Mouse (Mus musculus): Measurements from ENCODE around the gene Eif1ad. TPM values are rescaled to one million over a fixed set of nuclear protein-coding genes. Genes with fewer than 3 reads are reported as not detected.
A peak's percentile ranks its signal among the peaks of the same experiment; 100 is the strongest.
"Not testable (repeated sequence)": the region's sequence is repeated elsewhere in the genome, so short reads cannot be mapped to it uniquely, and the experiment has no call there.

The Eif1ad gene
- 61.5 and 61.8 TPM in 2 replicates for polyA plus RNA-seq (2015; fragmentation: Nextera tagmentation; extraction: Ambion mirVana)

GRCm38 (mm10) chr19:5366175-5367052 lies at the start of gene Eif1ad:
Gene Eif1ad (plus strand): TSS chr19:5366741.
- Histone ChIP-seq H3K4me1 (peaks cover 19% of the 10 kb centered on the region), H3K9me3 (no peaks in the 10 kb centered on the region), H3K9ac (peak within 1 kb of the TSS; percentile 70), H3K27me3 (no peaks in the 10 kb centered on the region), H3K27ac (peak within 1 kb of the TSS; percentile 94), H3K36me3 (peaks cover 42% of the 10 kb centered on the region), H3K4me3 (peak within 1 kb of the TSS; percentile 97), H3K4me2 (peak within 1 kb of the TSS; percentile 94)
- WGBS, result under 1% methylated on average over 91 of the region's 92 CpGs
- ATAC-seq (ENCODE audit: borderline replicate concordance, extremely low read depth, low FRiP score, low TSS enrichment), result peak; percentile 95

GRCm38 (mm10) chr19:5323801-5324200 lies 42.7 kb upstream of the Eif1ad start:
- ATAC-seq (ENCODE audit: borderline replicate concordance, extremely low read depth, low FRiP score, low TSS enrichment), result no peak
- 50% methylated on average over 17 of the region's 17 CpGs for WGBS
- H3K27me3 ChIP-seq, result no peaks in the 10 kb centered on the region
- H3K4me1 ChIP-seq, result no peaks in the 10 kb centered on the region
- H3K4me2 ChIP-seq, result peak overlapping the region; percentile 20; the same call in 1 of the 2 replicates
- H3K4me3 ChIP-seq, result no peak overlapping the region
- no peak overlapping the region for H3K27ac ChIP-seq
- no peaks in the 10 kb centered on the region for H3K9me3 ChIP-seq
- no peaks in the 10 kb centered on the region for H3K36me3 ChIP-seq
- H3K9ac ChIP-seq, result no peak overlapping the region

GRCm38 (mm10) chr19:5327970-5328369 lies 38.6 kb upstream of the Eif1ad start:
- H3K27me3 ChIP-seq, result no peaks in the 10 kb centered on the region
- H3K4me1 ChIP-seq, result no peaks in the 10 kb centered on the region
- no peak overlapping the region for H3K27ac ChIP-seq
- H3K9me3 ChIP-seq, result no peaks in the 10 kb centered on the region
- no peak overlapping the region for H3K4me2 ChIP-seq
- no peak overlapping the region for H3K9ac ChIP-seq
- 61% methylated on average over 19 of the region's 19 CpGs for WGBS
- H3K36me3 ChIP-seq, result no peaks in the 10 kb centered on the region
- H3K4me3 ChIP-seq, result no peak overlapping the region
- no peak for ATAC-seq (ENCODE audit: borderline replicate concordance, extremely low read depth, low FRiP score, low TSS enrichment)

GRCm38 (mm10) chr19:5334741-5335140 lies 31.8 kb upstream of the Eif1ad start:
- no peaks in the 10 kb centered on the region for H3K27me3 ChIP-seq
- H3K9me3 ChIP-seq, result no peaks in the 10 kb centered on the region
- H3K4me2 ChIP-seq, result no peak overlapping the region
- WGBS, result 59% methylated on average over 5 of the region's 5 CpGs
- no peaks in the 10 kb centered on the region for H3K4me1 ChIP-seq
- no peak overlapping the region for H3K27ac ChIP-seq
- H3K9ac ChIP-seq, result no peak overlapping the region
- ATAC-seq (ENCODE audit: borderline replicate concordance, extremely low read depth, low FRiP score, low TSS enrichment), result no peak
- H3K4me3 ChIP-seq, result no peak overlapping the region
- H3K36me3 ChIP-seq, result no peaks in the 10 kb centered on the region

GRCm38 (mm10) chr19:5335441-5335840 lies 31.1 kb upstream of the Eif1ad start, which contains the start of gene Catsper1:
Gene Catsper1 (plus strand): TSS chr19:5335741.
- Histone ChIP-seq H3K27ac (no peak within 1 kb of the TSS), H3K4me1 (no peaks in the 10 kb centered on the region), H3K27me3 (no peaks in the 10 kb centered on the region), H3K9ac (no peak within 1 kb of the TSS), H3K4me2 (no peak within 1 kb of the TSS), H3K4me3 (no peak within 1 kb of the TSS), H3K36me3 (no peaks in the 10 kb centered on the region), H3K9me3 (no peaks in the 10 kb centered on the region)
- 82% methylated on average over 6 of the region's 6 CpGs for WGBS
- ATAC-seq (ENCODE audit: borderline replicate concordance, extremely low read depth, low FRiP score, low TSS enrichment), result no peak

GRCm38 (mm10) chr19:5337975-5338374 lies 28.6 kb upstream of the Eif1ad start:
- WGBS, result 16% methylated on average over 5 of the region's 5 CpGs
- no peak overlapping the region for H3K4me2 ChIP-seq
- no peak overlapping the region for H3K9ac ChIP-seq
- ATAC-seq (ENCODE audit: borderline replicate concordance, extremely low read depth, low FRiP score, low TSS enrichment), result no peak
- no peak overlapping the region for H3K4me3 ChIP-seq
- H3K27me3 ChIP-seq, result no peaks in the 10 kb centered on the region
- H3K9me3 ChIP-seq, result no peaks in the 10 kb centered on the region
- no peaks in the 10 kb centered on the region for H3K4me1 ChIP-seq
- no peaks in the 10 kb centered on the region for H3K36me3 ChIP-seq
- no peak overlapping the region for H3K27ac ChIP-seq

- Histone ChIP-seq H3K27me3 (no peaks in the 10 kb centered on the region), H3K4me3 (no peak overlapping the region), H3K9ac (no peak overlapping the region), H3K9me3 (no peaks in the 10 kb centered on the region), H3K4me2 (no peak overlapping the region), H3K4me1 (no peaks in the 10 kb centered on the region), H3K36me3 (no peaks in the 10 kb centered on the region), H3K27ac (no peak overlapping the region)
- no peak for ATAC-seq (ENCODE audit: borderline replicate concordance, extremely low read depth, low FRiP score, low TSS enrichment)
- 83% methylated on average over 7 of the region's 7 CpGs for WGBS
These were observed 25.2 kb upstream of the Eif1ad start for GRCm38 (mm10) chr19:5341360-5341759.

GRCm38 (mm10) chr19:5345297-5346131 lies 21.0 kb upstream of the Eif1ad start:
- Histone ChIP-seq H3K4me1 (no peaks in the 10 kb centered on the region), H3K27ac (no peak overlapping the region), H3K4me2 (no peak overlapping the region), H3K9me3 (no peaks in the 10 kb centered on the region), H3K36me3 (no peaks in the 10 kb centered on the region), H3K4me3 (no peak overlapping the region), H3K27me3 (peaks cover 5% of the 10 kb centered on the region), H3K9ac (no peak overlapping the region)
- no peak for ATAC-seq (ENCODE audit: borderline replicate concordance, extremely low read depth, low FRiP score, low TSS enrichment)
- whole genome bisulfite sequencing, result 68% methylated on average over 6 of the region's 6 CpGs

GRCm38 (mm10) chr19:5348064-5348463 lies 18.5 kb upstream of the Eif1ad start:
- no peak overlapping the region for H3K27ac ChIP-seq

GRCm38 (mm10) chr19:5348526-5349501 lies 17.7 kb upstream of the Eif1ad start:
- peaks cover 5% of the 10 kb centered on the region for H3K27me3 ChIP-seq
- H3K4me2 ChIP-seq, result peak overlapping the region; percentile 64
- H3K4me3 ChIP-seq, result peak overlapping the region; percentile 26
- no peaks in the 10 kb centered on the region for H3K9me3 ChIP-seq
- WGBS, result 6% methylated on average over 34 of the region's 34 CpGs
- no peak overlapping the region for H3K27ac ChIP-seq
- no peaks in the 10 kb centered on the region for H3K4me1 ChIP-seq
- no peaks in the 10 kb centered on the region for H3K36me3 ChIP-seq
- peak; percentile 23; the same call in 1 of the 2 replicates for ATAC-seq (ENCODE audit: borderline replicate concordance, extremely low read depth, low FRiP score, low TSS enrichment)
- peak overlapping the region; percentile 18; the same call in 1 of the 2 replicates for H3K9ac ChIP-seq

More at GRCm38 (mm10) chr19:5348064-5348463, 18.5 kb upstream of the Eif1ad start:
- H3K27me3 ChIP-seq, result peaks cover 5% of the 10 kb centered on the region
- no peaks in the 10 kb centered on the region for H3K9me3 ChIP-seq
- H3K4me2 ChIP-seq, result no peak overlapping the region
- no peak overlapping the region for H3K4me3 ChIP-seq
- no peaks in the 10 kb centered on the region for H3K4me1 ChIP-seq
- ATAC-seq (ENCODE audit: borderline replicate concordance, extremely low read depth, low FRiP score, low TSS enrichment), result no peak
- no peaks in the 10 kb centered on the region for H3K36me3 ChIP-seq
- 67% methylated on average over 6 of the region's 6 CpGs for WGBS
- H3K9ac ChIP-seq, result no peak overlapping the region

- 59% methylated on average over 6 of the region's 6 CpGs for WGBS
- H3K27ac ChIP-seq; H3K9me3 ChIP-seq; H3K4me1 ChIP-seq; H3K36me3 ChIP-seq; H3K27me3 ChIP-seq; ATAC-seq (ENCODE audit: borderline replicate concordance, extremely low read depth, low FRiP score, low TSS enrichment): not testable (repeated sequence)
- Histone ChIP-seq H3K9ac (peak within 1 kb of the TSS; percentile 18; the same call in 1 of the 2 replicates), H3K4me2 (peak within 1 kb of the TSS; percentile 64), H3K4me3 (peak within 1 kb of the TSS; percentile 26)
These were observed 17.1 kb upstream of the Eif1ad start, which contains the start of gene Cst6 for GRCm38 (mm10) chr19:5349502-5349873. Gene Cst6 (minus strand): TSS chr19:5349574.

Measured in lung, embryonic 15.5 days (tissue).